In the genomic region with DNA sequence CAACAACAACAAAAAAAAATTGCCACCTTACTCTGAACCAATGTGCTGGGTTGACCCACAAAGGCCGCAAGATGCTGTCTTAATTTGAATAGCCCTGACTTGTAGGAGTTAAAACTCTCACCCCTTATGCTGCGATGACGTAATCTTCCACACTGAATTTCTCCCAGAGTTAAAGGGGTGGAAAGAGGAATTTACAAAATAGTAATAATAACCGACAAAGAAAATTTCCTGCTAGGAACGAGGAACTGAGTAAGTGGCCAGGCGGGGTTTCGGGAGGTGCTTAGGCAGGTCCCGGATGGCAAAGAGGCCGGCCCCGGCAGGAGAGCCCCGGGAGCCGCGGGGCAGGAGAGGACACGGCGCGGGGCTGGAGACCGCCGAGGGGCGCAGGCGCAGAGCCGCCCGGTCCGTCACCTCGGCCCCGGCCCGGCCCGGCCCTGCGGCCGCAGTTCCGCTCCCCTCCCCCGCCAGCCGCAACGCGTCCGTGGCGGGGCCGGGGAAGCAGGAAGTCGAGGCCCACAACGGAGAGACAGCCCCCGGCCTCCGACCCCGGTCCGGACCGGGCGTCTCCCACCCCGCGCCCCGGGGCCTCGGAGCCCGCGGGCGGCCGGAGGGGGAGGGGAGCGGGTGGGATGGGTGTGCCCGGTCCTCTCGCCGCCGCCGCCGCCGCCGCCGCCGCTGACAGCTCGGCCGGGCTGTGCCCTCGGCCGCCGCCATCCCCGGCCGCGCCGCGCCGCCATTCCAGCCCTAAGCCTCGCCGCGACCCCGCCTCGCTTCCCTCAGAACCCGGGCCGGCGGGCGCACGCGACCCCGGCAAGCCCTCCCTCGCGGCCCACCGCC, we compare ENCODE assay signal across 9 mouse cellular contexts. TPM values are rescaled to one million over a fixed set of nuclear protein-coding genes. Genes with fewer than 3 reads are reported as not detected.
DNase-seq lines count a peak whose midpoint lies in the region; ATAC-seq and TF ChIP-seq lines count a peak whose summit lies in the region.
"Had no signal": no experiment of that assay in that cellular context is flagged by ENCODE, and none has a peak within 500 bp of the region (broad histone marks: within the 10 kb centered on the region; RNA-seq: fewer than 3 reads in every experiment).

No protein-coding gene starts in this region.

- peak overlapping the region; percentile 52 for H3K4me2 ChIP-seq in hindbrain, embryonic 11.5 days (replicated peaks; ENCODE audit: low read depth, low read length)

- ATAC-seq in hindbrain, embryonic 11.5 days (ENCODE audit: low FRiP score): peak; percentile 79

- TF ChIP-seq RAD21 in MEL (IDR thresholded peaks at IDR 0.05; ENCODE audit: low read depth, low read length): no peak

- peaks cover 47% of the 10 kb centered on the region for H3K79me2 ChIP-seq in MEL (ENCODE audit: control insufficient read depth, insufficient read depth, low read length, poor library complexity)

- TF ChIP-seq POLR2A in MEL (IDR thresholded peaks at IDR 0.05; ENCODE audit: control insufficient read depth in 1 of 2, insufficient read depth in 1 of 2, low read depth in 1 of 2, low read length in 2 of 2, poor library complexity in 1 of 2): no peak

- H3K27ac ChIP-seq in MEL (ENCODE audit: control insufficient read depth, low read depth, low read length): peak overlapping the region; percentile 87
- peak overlapping the region; percentile 96 for H3K27ac ChIP-seq in hindbrain, embryonic 11.5 days (ENCODE audit: low read depth, low read length)

- peak overlapping the region; percentile 92 to 99 for H3K4me3 ChIP-seq in MEL (ENCODE audit: control insufficient read depth in 1 of 2, insufficient read depth in 1 of 2, low read depth in 2 of 2, low read length in 2 of 2)
- H3K4me3 ChIP-seq in hindbrain, embryonic 11.5 days (ENCODE audit: low read depth, low read length): peak overlapping the region; percentile 96

- H3K9ac ChIP-seq in MEL (ENCODE audit: control insufficient read depth, low read depth, low read length, poor library complexity, severe bottlenecking): peak overlapping the region; percentile 97
- H3K9ac ChIP-seq in hindbrain, embryonic 11.5 days (ENCODE audit: low read depth, low read length): peak overlapping the region; percentile 99

- peaks cover 5 to 40% of the 10 kb centered on the region in 2 experiments; a peak in 3 of 4 replicates for H3K36me3 ChIP-seq in MEL (ENCODE audit: control insufficient read depth in 1 of 2, insufficient read depth in 2 of 2, low read length in 2 of 2)
- no peaks in the 10 kb centered on the region for H3K36me3 ChIP-seq in hindbrain, embryonic 11.5 days (ENCODE audit: control insufficient read depth, insufficient read depth, low read length)

- H3K4me1 ChIP-seq in MEL (ENCODE audit: control insufficient read depth in 1 of 2, insufficient read depth in 2 of 2, low read length in 2 of 2): peaks cover 9 to 13% of the 10 kb centered on the region in 2 experiments; a peak in 3 of 4 replicates
- H3K4me1 ChIP-seq in hindbrain, embryonic 11.5 days (replicated peaks; ENCODE audit: control insufficient read depth, insufficient read depth, low read length): no peaks in the 10 kb centered on the region

- H3K27me3 ChIP-seq in MEL (ENCODE audit: control insufficient read depth in 1 of 2, insufficient read depth in 2 of 2, low read length in 2 of 2): no peaks in the 10 kb centered on the region
- H3K27me3 ChIP-seq in hindbrain, embryonic 11.5 days (ENCODE audit: control insufficient read depth, insufficient read depth, low read length): no peaks in the 10 kb centered on the region

- no peak for TF ChIP-seq CTCF in MEL (IDR thresholded peaks at IDR 0.05 in 2 of 3, conservative IDR thresholded peaks at IDR 0.05 in 1 of 3; ENCODE audit: control insufficient read depth in 1 of 3, insufficient read depth in 1 of 3, low read depth in 2 of 3, low read length in 3 of 3, poor library complexity in 1 of 3, severe bottlenecking in 1 of 3)

- DNase-seq in MEL (ENCODE audit: low read depth, low spot score): peak; percentile 76
- DNase-seq in cerebellum, adult 8-10 months: peak; percentile 69
- peak; percentile 38 for DNase-seq in forelimb bud, embryonic 11.5 days (ENCODE audit: low read depth, low spot score)
- DNase-seq in hindbrain, embryonic 11.5 days (ENCODE audit: low spot score): peak; percentile 80
- DNase-seq in layer of hippocampus, postnatal 25 days (ENCODE audit: extremely low spot score in 1 of 2, low spot score in 1 of 2): peak; percentile 39 to 42
- peak; percentile 75 for DNase-seq in lung, postnatal 36 days
- peak; percentile 73 for DNase-seq in retina, postnatal 1 day
- DNase-seq in urinary bladder, adult 2 months (ENCODE audit: low spot score): peak; percentile 76

- no peaks in the 10 kb centered on the region for H3K9me3 ChIP-seq in MEL (replicated peaks; ENCODE audit: insufficient read depth, low read length)
- H3K9me3 ChIP-seq in hindbrain, embryonic 11.5 days (ENCODE audit: control insufficient read depth, low read length): no peaks in the 10 kb centered on the region

- no peak for TF ChIP-seq EP300 in MEL (IDR thresholded peaks at IDR 0.05; ENCODE audit: low read depth in 1 of 2, low read length in 2 of 2)

- WGBS in hindbrain, embryonic 11.5 days: under 1% methylated on average over 38 of the region's 90 CpGs

TF ChIP-seq in MEL, 35 proteins besides CTCF, POLR2A, EP300 and RAD21:
- TF ChIP-seq UBTF (IDR thresholded peaks at IDR 0.05; ENCODE audit: borderline replicate concordance, insufficient read depth, low read depth, low read length) (no peak), NRF1 (IDR thresholded peaks at IDR 0.05; ENCODE audit: insufficient read depth, low read depth, low read length, poor library complexity, severe bottlenecking) (peak; percentile 72), SIN3A (IDR thresholded peaks at IDR 0.05; ENCODE audit: low read length) (peak; percentile 72; the same call in 1 of the 2 replicates), HCFC1 (IDR thresholded peaks at IDR 0.05; ENCODE audit: low read depth, low read length) (peak; percentile 42; the same call in 1 of the 2 replicates), ZNF384 (IDR thresholded peaks at IDR 0.05; ENCODE audit: low read depth, low read length) (0 out of 2 replicates have a peak, but pooled peaks have one; percentile 4)

RNA-seq across cellular contexts. Expression of gene Cdc42, which starts 0.6 kb away (rescaled TPM):
- 173 and 174 TPM in 2 replicates for total RNA-seq in MEL (2012; rRNA removed)
- 100 to 1,000 TPM; 117 to 203 TPM for polyA plus RNA-seq in MEL (2012; ENCODE audit: insufficient read depth in 1 of 2, insufficient read length in 2 of 2, low read depth in 1 of 2, low replicate concordance in 2 of 2, missing spikeins in 1 of 2)
- 692 and 744 TPM in 2 replicates for polyA plus RNA-seq in hindbrain, embryonic 11.5 days (2014; fragmentation: Nextera tagmentation; extraction: Ambion mirVana)
- total RNA-seq in layer of hippocampus, postnatal 25 days (2021): 100 to 1,000 TPM; 307 to 339 TPM
- 326 and 339 TPM in 2 replicates for polyA plus RNA-seq in urinary bladder, adult 2 months (2012; rRNA removed)

RNA-seq across cellular contexts. Expression of gene Cela3a, which starts 52.7 kb away (rescaled TPM):
- total RNA-seq in MEL (2012; rRNA removed): not detected in 2 replicates
- not detected for polyA plus RNA-seq in MEL (2012; ENCODE audit: insufficient read depth in 1 of 2, insufficient read length in 2 of 2, low read depth in 1 of 2, low replicate concordance in 2 of 2, missing spikeins in 1 of 2)
- polyA plus RNA-seq in hindbrain, embryonic 11.5 days (2014; fragmentation: Nextera tagmentation; extraction: Ambion mirVana): not detected in 2 replicates
- not detected for total RNA-seq in layer of hippocampus, postnatal 25 days (2021)
- not detected in 2 replicates for polyA plus RNA-seq in urinary bladder, adult 2 months (2012; rRNA removed)
- total RNA-seq: layer of hippocampus, adult 18-20 months had no signal

Comparison
In these comparisons a context has a peak if more than half of its experiments do, and no peak if none do; other contexts are left out.
1. Peak in every context shown above with its lines: DNase-seq, ATAC-seq, H3K4me3 ChIP-seq and H3K27ac ChIP-seq.